Mouse (Mus musculus): ENCODE data around the gene Appbp2. TPM values are rescaled to one million over a fixed set of nuclear protein-coding genes. Genes with fewer than 3 reads are reported as not detected.

The Appbp2 gene
- total RNA-seq (2021): 10 to 100 TPM; 17.3 to 18.4 TPM
- long read RNA-seq, experiment 1, full-length matches to known transcripts: 35 of 36 reads
- long read RNA-seq, experiment 1, partial matches to known transcripts: 1 of 36 reads
- long read RNA-seq, experiment 1, other reads (novel, unspliced or antisense): 0 of 36 reads
- long read RNA-seq, experiment 2, full-length matches to known transcripts: 21 of 24 reads
- long read RNA-seq, experiment 2, partial matches to known transcripts: 2 of 24 reads
- long read RNA-seq, experiment 2, other reads (novel, unspliced or antisense): 1 of 24 reads

DNA sequence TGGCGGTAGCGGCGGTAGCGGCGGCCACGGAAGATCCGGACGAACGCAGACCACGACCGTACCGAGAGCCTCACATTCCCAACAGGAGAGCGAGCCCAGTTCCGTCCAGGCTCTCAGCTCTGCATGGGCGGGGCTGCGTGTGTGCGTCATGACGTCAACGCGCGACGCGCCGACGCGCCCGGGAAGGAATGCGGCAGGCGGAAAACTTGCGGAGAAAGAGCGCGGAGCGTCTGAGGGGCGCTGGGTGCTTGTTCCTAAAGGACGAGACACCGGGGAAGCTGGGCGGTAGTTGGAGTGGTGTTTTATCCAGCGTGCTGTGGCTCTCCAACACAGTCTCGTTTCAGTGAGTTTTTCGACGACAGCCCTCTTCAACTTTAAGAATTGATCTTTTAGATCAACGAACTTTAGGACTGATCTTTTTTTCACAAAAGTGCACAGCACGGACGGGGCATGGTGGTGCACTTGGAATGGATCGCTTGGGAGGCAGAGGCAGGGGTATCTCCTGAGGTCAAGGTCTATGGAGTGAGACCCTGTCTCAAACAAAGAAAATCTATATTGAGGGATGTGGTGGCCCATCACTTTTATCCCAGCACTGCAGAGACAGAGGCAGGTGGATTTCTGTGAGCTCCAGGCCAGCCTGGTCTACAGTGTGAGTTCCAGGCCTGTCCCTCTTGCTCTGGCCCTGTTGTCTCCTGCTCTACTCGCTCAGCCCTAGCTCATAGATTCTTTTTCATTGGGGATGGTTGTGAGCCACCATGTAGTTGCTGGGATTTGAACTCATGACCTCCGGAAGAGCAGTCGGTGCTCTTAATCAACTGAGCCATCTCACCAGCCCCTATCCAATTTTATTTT is at the start of gene Appbp2:
TSS of gene Appbp2 (minus strand) at position 141 of the 852 bp plus-strand sequence.
- peak; percentile 92 for DNase-seq

DNA sequence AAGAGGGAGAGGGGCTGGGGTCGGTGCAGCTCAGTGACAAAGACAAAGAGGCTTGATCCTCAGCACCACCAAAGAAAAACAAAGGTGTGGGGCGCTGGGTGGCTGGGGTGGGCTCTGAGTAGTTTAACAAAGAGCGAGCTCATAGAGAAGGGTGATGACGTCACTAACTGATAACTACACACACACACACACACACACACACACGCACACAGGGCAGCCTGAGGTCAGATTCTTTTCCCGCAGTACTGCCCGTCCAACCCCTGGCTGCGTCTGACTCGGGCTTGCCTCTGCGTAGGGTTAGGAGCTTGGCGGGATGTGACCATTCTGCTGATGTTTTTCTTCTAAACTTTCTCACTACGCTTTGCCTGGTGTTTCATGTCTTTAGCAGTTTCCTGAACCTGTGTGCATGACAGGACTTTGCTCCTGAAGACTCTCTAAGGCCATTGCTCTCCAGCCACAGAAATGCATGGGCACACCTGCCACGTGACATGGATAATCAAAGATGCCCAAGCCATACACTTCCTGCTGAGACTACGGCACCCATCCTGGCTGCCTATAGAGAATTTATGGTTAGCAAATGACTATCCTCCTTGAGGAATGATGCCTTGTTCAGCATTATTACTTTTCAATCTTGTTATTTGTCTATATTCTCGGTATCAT is 46.4 kb upstream of the Appbp2 start:
- DNase-seq: no peak

DNA sequence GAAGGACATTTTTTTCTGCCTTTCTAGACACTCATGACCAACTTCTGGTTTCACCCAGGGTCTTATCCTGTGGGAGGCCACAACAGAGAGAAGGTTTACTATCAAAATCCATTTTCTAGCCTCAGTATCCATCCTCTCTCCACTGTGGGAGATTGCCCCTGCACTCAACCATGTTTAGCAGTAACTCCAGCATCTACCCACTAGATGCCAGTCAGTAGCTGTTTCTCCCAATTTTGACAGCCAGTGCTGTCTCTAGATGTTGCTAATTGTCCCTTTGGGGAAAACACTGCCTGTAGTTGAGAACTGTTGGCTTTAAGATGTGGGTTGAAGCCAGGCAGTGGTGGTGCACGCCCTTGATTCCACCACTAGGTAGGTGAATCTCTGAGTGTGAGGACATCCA is 43.2 kb upstream of the Appbp2 start:
- DNase-seq: no peak

DNA sequence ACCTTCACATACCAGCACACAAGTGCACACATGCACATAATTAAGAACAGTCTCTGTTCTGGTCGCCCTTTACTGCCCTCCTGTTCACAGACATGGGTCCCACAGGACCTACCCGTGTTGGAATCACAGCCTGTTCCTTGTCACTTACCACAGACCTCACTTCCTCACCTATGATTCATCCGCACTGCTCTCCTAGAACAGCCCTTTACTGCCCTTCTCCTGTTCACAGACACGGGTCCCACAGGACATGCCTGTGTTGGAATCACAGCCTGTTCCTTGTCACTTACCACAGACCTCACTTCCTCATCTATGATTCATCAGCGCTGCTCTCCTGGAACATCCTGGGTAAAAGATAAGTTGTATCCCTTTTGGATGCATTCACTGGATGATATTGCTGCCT is 42.7 kb upstream of the Appbp2 start:
- DNase-seq: no peak

DNA sequence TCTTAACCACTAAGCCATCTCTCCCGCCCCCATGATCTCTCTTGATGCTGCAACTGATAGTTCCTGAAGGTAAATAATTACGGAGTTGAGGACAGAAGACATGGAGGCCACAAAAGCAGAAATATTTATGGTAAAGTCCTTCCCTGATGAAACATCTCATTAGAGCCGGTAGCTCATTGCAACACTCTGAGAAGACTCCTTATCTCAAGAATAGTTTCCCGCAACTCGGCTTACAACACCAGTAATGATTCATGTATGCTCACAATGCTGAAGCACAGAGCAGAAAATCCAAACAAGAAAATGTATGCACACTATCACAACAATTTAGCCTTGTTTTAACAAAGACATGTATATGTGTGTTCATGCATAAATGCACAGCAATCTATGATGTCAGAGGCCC is 40.2 kb upstream of the Appbp2 start:
- no peak for DNase-seq

DNA sequence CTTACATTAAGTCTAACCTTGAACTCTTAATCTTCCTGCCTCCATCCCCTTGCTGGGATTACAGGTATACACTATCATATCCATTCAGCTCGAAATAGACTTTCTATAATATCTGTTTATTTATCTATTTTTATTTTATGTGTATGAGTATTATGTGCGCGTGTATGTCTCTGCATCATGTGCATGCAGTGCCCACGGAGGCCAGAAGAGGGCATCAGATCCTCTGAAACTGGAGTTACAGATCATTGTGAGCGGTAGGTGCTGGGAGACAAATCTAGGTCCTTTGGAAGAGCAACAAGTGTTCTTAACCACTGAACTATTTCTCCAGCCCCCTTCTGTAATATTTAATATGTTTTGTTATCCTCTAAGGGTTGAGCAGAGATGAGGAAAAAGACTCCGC is 38.4 kb upstream of the Appbp2 start:
- DNase-seq: no peak

DNA sequence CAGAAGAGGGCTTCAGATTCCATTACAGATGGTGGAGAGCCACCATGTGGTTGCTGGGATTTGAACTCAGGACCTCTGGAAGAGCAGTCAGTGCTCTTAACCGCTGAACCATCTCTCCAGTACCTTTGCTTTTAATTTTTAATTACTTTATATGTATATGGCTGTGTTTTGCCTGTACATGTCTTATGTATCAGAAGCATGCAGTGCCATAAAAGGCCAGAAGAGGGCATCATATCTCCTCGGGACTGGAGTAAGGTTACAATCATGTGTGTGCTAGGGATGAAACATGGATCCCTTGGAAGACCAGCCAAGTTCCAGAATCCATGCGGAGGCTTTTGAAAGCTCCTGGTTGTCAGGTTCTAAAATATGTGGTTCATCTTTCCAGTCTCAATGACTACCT is 35.7 kb upstream of the Appbp2 start:
- DNase-seq: peak; percentile 27

DNA sequence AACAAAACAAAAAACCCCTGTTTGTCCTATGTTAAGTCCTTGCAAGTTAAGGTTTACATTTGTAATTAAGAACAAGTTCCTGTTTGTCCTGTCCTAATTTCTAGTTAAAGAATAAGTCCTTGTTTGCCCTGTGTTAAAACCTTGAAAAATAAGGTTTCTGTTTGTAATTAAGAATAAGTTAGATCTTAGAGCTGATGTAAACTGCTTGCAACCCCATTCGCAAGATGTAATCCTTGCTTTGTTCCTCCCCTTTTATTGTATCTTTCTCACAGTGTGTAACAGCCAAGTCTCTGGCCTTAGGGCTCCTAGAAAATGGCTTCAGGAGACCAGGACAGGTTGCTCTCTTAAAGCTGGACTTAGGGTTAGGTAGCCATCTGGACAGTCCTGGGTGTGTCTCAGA is 32.5 kb upstream of the Appbp2 start:
- no peak for DNase-seq

DNA sequence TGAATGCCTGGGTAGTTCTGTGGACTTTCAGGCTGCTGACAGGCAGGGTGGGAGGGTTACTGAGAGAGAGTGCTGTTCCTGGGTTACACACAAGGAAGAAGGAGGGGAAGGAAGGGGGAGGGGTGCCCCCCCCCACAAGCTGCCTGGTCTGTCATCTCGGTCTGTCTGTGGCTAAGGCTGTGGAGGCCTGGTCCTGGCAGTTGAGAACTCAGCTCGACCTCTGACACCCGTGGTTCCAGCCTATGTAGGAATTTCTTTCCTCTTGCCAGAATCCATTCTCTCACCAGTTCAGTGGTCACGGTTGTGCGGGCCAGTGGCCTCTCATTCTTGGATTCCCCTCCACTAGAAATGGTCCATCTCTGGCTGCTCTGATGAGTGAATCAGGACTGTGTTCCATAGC is 29.7 kb upstream of the Appbp2 start:
- DNase-seq: no peak

DNA sequence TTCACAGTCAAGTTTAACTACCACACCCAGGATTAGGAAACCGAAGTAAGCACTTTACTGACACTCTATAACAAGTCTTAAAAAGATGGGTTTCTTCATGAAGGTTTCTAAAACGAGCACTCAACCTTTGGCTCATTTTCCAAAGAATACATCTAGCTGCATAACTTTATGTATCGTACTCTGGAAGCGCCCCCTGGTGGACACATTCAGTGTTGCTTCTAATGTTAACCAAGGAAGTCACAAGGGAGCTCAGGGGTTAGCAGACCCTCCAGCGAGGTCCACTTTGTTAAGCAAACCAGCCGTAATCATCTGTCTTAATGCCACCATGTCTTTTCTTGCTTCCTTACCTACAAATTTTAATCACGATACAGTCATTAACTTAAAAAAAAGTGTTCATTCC is 26.3 kb upstream of the Appbp2 start:
- peak; percentile 79 for DNase-seq

DNA sequence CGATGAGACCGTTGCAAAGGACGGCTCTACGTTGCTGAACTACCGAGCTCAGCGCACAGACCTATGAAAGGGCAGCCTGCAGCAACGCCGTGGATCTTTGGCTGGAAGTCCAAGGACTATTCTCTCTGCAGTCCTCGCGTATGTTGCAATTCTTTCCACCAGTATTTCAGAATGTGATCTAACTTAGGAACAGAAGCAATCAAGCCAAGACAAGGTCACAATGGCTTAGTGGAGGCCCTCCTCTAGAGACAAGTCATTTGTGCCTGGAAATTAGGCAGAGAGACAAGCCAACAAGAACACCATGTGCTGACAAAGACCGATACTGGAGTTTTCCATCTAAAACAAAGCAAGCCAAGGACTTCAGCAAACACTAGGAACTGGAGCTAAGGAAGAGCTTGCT is 24.0 kb upstream of the Appbp2 start:
- DNase-seq: no peak

DNA sequence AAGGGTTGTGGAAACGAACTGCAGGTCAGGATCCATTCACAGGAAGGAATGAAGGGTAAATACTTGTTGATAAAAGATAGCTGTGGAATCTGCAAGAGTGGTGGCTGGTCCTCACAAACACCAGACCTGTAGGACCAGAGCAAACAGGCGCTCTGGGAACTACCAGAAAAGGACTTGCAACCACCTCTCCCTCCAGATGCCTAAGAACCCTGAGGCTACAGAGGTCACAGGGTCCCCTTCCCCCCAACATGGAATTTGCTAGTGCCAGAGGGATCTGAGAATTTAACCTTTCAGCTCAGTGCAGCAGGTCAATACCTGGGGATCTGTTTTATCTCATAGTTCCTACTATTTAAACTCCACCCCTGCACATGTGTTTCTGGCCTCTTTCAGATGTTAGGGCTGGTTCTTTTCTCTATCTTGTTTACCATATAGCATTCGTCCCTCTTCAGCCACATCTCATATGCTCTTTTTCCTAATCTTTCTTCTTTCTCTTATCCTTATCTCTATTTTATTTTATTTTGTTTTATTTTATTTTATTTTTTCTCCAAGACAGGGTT is 20.6 kb upstream of the Appbp2 start:
- DNase-seq: no peak

DNA sequence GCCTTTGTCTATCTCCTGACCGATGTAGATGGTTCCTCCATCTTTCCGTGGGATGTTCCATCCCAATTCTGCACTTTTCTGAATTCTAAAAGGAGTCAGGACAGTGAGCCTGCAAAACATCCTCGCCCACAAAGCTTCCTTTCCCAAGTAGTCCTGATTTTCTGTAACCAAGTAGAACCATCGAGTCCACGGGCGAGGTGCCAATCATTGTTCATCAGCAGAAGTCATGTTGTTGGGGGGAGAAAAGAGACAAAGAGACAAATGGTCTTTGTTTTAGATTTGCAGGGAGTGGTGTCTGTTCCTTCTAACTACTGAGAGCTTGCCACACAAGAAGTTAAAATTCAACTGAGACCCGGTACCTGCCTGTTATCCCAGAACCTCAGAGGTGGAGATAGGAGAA is 18.7 kb upstream of the Appbp2 start:
- DNase-seq: no peak

DNA sequence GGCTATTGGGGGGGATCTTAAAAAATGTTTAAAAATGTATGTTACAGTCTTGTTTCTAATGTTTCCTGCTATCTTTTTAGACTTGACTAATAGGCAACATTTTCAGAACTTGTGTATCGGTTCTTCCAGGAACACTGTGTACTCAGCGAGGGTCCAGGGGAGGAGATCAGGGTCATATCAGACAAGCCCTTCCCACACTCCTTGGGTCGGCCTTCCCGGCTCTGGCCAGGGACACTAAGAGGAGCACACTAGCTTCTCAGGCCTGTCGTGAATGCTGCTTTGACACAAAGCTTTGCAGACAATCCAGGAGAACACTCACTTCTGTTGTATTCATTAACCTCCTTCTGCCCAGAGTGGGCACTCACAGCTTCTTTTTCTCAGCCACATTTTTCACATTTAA is 18.1 kb upstream of the Appbp2 start:
- no peak for DNase-seq

DNA sequence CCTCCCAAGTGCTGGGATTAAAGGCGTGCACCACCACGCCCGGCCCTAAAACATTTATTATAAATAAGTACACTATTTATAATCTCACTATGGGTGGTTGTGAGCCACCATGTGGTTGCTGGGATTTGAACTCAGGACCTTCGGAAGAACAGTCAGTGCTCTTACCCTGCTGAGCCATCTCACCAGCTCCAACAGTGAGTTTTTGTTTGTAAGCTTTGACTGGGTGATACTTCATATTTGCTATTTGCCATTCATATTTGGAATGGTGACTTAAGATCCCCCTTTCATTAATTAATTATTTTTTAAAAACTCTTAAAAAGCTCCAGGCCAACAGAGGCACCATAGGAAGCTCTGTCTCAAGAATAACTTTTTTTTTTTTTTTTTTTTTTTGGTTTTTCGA is 17.0 kb upstream of the Appbp2 start:
- DNase-seq: no peak

DNA sequence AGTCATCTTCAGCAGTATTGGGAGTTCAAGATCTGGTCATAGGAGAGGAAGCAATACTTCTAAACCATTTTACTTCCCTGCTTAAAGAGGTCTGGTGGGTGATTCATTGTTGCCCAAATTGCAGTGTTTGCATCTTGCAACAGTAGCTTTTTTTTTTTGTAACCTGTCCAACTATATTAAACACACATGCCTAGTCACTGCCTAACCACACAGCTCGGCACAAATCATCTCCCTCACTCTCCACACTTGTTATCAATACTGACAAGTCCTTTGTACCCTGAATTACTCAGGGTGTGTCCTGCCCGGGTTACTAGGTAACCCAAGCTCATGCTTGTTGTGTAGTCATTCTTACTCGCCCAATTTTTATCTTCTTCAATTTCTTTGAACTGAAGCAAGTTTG is 15.5 kb upstream of the Appbp2 start:
- no peak for DNase-seq

DNA sequence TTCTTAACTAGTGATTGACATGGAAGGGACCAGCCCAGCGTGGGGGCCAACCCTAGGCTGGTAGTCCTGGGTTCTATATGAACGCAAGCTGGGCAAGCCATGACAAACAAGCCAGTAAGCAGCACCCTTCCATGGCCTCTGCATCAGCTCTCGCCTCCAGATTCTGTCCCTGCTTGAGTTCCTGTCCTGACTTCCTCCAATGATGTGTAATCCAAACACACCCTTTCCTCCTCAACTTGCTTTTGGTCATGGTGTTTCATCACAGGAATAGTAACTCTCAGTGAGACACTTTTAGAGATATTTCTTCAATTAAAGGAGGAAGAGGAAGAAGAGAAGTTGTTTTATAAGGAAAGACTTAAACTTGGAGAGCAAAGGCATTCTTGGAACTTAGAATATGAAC is 14.4 kb upstream of the Appbp2 start:
- DNase-seq: no peak

DNA sequence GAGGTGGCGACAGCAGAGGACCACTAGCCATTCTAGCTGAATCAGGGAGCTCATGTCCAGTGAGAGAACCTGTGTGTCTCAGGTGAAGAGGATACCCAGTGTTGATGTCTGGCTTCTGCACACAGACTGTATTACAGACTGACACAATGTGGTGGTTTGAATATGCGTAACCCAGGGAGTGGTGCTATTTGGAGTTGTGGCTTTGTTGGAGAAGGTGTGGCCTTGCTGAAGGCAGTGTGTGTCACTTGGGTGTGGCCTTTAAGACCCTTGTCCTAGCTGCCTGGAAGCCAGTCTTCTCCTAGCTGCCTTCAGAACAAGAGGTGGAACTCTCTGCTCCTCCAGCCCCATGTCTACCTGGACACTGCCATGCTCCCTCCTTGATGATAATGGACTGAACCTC is 13.2 kb upstream of the Appbp2 start:
- DNase-seq: no peak

DNA sequence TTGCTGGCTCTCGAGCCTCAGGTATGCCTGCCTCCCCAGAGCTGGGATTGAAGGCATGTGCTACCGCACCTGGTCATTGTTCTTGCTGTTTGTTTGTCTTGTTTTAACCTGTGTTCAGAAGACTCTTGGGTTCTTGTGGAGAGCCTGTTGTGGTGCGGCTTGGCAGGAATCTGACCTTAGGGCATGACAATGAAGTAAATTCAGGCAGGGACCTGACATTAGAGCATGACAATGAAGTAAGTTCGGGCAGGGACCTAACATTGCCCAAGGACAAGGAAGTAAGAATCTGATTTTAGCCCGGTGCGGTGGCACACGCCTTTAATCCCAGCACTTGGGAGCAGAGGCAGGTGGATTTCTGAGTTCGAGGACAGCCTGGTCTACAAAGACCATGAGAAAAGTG is 6.3 kb upstream of the Appbp2 start:
- no peak for DNase-seq

DNA sequence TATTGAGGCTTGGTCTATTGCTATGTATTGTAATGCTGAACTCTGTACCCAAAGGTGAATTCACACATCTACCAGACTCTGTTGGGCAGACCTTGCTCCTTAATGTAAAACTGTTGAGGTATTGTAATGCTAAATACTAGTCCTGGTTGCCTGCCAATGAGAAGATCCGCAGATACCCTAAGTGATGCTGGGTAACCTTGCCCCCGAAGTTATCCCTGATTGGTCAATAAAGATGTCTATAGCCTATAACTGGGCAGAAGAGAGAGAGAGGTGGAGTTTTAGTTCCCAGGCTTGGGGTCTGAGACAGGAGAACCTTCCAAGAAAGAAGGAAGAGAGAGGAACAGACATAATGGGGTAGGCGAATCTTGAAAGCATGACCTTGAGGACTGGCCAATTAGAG is 5.3 kb upstream of the Appbp2 start:
- no peak for DNase-seq

DNA sequence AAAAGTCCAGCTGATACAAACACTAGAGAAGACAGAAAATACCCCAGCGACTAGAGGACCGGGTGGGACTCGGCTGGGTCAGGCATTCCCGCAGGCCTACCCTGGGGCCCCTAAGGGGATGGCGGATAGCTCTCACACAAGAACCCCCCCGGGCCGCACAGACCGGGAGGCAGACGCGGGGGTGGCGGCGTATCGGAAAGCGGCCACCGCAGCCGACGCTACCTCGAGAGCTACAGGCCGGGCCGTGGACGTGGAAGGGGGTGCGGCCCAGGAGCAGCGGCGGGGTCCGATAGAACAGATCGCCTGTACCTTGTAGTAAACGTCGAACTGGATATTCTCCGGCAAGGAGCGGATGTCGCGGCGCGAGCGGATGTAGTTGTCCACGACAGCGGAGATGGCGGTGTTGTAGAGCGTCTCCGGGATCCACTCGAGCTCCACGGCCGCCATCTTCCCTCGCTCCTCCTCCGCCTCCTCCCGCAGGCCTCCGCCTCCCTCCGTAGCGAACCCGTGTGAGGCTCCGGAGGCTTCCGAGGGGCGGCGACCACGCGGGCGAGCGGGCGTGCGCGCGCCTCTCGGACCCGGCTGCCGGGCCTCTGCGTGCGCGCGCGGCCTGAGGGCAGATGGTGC is 454 bp downstream of the Appbp2 start:
- DNase-seq: peak; percentile 79

DNA sequence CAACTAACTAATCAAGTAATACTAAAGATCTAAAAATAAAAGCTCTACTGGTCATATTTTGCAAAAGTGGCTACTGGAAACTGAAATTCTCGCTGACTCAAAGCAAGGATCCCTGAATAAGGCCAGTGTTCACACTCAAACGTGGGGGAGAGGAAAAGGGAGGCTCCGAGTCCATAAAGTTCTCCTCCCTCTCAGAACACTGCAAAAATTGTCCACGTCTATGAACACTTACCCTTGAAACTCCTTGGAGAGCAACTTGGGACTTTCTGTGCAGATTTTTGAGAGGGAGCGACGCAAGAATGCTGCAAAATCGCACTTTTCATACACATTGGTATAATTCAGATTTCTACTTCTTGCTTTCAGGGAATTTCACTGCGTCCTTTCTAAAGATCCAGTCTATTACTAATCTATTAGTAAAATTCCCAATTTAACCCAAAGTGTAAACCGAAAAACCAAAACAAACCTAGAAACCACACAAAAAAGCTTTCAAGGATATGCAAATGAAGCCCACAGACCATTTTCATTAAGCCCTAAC is 1.2 kb downstream of the Appbp2 start:
- DNase-seq: no peak
